Mouse (Mus musculus) layer of hippocampus, postnatal 25 days (tissue): ENCODE measurements around the gene Slc45a1. TPM values are rescaled to one million over a fixed set of nuclear protein-coding genes. Genes with fewer than 3 reads are reported as not detected.

ENCODE experiments used
- DNase-seq, 2 experiments: peaks; one replicate each; pipeline ENCODE4 v3.0.0; 2022; ENCODE audit warnings: mixed read lengths in 2 of 2, low spot score in 1 of 2; ENCODE audit errors: extremely low spot score in 1 of 2
- total RNA-seq, 2 experiments: library from RNA; stranded (reverse); gene quantifications; 2 replicates each; pipeline ENCODE4 v1.2.3; 2021

Slc45a1 gene
- 10 to 100 TPM; 35.6 to 39.5 TPM for total RNA-seq

DNA sequence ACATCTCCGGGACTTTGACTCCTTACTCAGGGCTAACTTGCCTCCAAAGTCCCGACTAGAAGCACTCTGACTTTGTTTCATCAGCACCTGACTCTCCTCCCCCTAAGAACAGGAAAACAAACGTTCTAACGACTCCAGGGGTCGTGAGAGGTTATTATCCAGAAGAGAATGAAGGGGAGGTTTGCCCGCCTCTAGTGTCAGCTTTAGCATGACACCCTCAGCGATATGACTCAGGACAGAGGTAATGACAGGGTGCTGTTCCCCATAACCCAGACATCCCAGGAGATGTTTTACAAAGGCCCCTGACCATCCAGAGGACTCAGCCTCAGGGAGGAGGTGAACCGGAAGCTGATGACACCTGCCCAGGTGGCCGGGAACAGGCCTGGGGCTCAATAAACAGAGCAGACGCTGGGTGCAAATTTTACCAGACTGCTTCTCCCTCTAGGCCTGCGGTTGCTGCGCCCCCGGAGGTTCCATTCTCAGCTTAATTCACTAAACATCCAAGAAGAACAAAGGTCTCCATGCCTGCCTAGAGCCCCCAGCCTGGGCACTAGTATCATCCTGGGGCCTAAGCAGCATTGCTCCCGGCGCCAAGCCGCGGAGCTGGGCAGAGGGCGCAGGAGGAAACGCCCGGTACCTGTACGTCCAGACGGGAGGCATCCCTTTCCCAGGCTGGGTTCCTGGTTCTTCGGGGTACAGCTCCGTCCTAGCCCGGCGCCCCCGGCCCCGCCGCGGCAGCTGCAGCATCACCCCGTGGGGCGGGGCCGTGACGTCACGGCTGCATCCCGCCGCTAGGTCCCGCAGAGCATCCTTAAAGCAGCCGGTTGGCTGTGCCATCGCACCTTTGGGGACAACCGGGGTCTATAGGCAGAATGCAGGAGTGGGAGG lies at the start of gene Slc45a1:
Gene Slc45a1, minus strand, starts transcription at position 785 of the 888 bp plus-strand sequence.
- DNase-seq = peak; percentile 39 to 47

DNA sequence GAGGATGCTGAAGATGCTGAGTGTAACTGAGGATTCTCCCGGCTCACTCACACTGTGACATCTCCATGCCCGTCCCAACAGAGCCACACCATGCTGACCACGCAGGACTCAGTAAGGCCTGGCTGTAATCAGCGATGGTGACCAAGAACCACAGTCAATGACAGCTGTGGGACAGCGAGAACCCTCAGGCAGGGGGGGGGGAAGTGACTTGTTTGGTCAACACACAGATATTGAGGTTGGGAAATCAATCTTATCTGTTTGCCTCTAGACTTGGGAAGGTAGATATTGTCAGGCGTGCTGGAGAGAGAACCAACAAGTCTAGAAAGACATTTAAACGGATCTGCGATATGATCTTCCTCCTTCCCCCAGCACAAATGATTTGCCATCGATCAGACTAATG lies 48.9 kb upstream of the Slc45a1 start:
- no peak for DNase-seq

DNA sequence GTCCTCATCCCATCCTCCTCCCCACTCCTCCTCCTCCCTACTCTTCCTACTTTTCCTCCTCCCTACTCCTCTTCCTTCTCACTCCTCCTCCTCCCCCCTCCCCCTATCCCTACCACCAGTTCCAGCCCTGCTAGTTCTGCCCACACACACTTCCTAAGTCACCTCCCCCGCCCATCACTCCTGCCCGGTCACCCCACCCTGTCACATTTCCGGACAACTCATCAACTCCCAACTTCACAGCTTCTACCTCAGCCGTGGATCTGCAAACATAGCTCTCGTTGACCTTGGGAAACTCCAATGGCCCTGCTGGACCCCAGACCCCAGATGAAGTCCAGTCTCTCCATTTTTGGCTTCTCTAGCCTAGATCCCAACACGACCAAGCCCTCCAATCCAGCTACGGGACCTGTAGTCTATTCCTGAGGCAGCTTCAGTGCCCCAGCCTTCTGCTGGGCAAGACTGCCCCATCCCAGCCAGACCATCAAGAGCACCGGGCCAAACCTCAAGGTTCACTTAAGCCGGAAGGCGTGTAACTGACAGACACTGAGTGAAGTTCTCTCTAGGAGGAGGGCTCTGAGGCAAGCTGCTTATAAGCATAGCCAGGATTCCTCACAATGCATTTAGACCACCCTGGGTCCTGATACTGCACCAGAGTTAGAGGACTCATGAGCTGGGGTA lies 42.6 kb upstream of the Slc45a1 start:
- DNase-seq = no peak

- no peak for DNase-seq
These were observed 41.0 kb upstream of the Slc45a1 start for GRCm38 (mm10) chr4:150692861-150693403.

- DNase-seq = no peak
These were observed 38.8 kb upstream of the Slc45a1 start for GRCm38 (mm10) chr4:150690759-150691158.

- DNase-seq = no peak
These were observed 37.6 kb upstream of the Slc45a1 start for GRCm38 (mm10) chr4:150689553-150689952.

- DNase-seq = no peak
These were observed 35.3 kb upstream of the Slc45a1 start for GRCm38 (mm10) chr4:150687126-150687753.

DNA sequence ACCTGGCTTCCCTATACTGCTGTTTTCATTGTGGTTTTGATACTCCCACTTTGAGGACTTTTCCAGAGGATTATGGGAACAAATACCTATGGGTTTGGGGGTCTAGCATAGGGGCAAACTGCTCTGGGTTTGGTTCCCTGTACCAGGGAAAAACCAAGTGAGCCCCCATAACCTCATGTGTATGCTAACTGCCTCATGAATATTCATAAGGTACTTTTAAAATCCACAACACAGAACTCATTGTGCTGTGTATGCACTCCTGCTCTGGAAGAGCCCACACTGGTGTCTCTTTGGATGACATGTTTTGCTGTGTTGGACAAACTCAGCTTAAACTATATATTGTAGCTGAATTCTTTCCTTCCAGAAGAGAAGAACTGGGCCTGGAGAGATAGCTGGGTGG lies 34.6 kb upstream of the Slc45a1 start:
- no peak for DNase-seq

DNA sequence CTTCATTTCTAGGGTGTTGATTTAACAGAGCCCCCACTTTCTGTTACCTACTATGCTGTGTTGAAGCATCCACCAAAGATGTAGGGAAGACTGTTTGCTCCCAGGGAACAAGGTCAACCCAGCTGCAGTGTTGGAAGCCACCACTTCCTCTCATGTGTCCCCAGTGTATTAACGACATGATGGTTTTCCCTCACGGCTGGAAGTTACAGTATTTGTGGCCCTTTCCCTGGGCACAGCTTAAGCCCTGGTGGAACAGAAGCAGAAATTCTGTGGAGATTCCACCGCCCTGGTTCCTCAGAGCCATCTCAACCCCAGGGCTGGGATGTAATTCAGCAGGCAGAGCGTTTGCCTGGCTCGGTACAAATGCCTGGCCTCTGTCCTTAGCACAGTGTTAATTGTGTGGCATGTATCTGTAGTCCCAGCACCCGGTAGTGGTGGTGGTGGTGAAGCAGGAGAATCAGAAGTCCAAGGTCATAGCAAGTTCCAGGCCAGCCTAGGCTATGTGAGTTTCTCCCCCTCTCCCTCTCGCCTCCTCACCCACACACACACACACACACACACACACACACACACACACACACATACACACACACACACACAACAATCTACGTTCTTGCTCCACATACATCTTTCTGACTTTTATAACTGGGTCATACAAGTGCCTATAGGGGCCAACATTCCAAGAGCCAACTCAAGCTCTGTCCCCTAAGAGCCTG lies 34.0 kb upstream of the Slc45a1 start:
- no peak for DNase-seq

GRCm38 (mm10) chr4:150685043-150685777 lies 33.2 kb upstream of the Slc45a1 start:
- DNase-seq = no peak

- DNase-seq = no peak
These were observed 28.4 kb upstream of the Slc45a1 start for GRCm38 (mm10) chr4:150680373-150680772.

DNA sequence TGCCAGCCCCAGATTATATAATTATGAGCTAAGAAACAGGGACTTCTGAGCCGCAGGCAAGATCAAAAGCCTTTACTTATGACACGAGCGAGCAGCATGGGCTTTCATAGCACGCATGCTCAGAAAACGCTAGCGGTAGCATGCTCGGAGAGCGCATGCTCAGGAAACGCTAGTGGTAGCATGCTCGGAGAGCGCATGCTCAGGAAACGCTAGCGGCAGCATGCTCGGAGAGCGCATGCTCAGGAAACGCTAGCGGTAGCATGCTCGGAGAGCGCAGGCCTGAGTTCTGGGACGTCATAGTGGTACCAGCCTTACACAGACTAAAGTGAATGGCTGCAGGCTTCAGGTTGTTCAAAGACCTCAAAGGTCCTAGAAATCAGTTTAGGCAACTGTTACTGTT lies 26.8 kb upstream of the Slc45a1 start:
- DNase-seq = no peak

DNA sequence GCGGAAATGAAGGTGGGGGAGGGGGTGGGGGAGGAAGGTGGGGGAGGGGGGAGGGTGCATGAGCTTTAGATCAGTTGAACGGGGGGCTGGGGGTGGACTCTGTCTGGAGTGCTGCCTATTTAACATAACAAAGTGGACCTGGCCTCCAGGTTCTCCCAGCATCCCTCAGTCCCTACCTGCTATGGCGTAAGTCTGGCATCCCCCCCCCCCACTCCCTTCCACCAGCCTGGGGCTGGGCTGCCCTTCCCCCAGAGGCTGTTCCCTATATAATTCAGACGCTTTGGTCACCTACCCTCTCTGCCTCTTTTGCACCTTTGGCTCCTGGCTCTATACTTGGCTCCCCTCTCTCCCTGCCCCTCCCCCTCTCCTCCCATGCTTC lies 25.9 kb upstream of the Slc45a1 start:
- no peak for DNase-seq

DNA sequence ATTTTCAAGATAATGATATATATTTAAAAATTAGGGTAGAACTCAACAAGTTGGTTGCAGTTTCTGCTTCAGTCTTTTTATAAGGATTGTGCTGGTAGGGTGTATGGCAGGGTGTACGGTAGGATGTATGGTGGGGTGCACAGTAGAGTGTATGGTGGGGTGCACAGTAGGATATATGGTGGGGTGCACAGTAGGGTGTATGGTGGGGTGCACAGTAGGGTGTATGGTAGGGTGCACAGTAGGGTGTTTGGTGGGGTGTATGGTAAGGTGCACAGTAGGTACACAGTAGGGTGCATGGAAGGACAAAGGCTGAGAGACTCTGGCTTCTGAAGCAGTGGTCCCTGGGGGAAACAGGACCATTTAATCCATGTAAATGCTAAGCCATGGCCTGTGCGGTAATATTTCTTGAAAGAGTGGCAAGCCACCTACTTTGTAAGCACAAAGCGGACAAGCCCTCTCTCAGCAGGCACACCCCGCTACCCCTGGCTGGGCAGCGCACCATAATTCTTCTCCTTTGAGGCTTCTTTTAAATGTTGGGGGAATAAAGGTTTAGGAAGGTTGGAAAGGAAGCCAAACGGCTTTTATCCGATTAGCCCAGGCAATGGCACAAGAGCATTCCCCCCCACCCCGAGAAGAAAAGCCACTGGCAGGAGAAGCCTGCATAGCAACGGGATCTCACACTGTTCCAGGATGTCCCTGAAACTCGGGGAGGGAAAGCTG lies 25.3 kb upstream of the Slc45a1 start:
- no peak for DNase-seq

GRCm38 (mm10) chr4:150676029-150676428 lies 24.1 kb upstream of the Slc45a1 start:
- no peak for DNase-seq

- no peak for DNase-seq
These were observed 23.3 kb upstream of the Slc45a1 start for GRCm38 (mm10) chr4:150675274-150675673.

- DNase-seq = no peak
These were observed 13.8 kb upstream of the Slc45a1 start for GRCm38 (mm10) chr4:150665806-150666205.

DNA sequence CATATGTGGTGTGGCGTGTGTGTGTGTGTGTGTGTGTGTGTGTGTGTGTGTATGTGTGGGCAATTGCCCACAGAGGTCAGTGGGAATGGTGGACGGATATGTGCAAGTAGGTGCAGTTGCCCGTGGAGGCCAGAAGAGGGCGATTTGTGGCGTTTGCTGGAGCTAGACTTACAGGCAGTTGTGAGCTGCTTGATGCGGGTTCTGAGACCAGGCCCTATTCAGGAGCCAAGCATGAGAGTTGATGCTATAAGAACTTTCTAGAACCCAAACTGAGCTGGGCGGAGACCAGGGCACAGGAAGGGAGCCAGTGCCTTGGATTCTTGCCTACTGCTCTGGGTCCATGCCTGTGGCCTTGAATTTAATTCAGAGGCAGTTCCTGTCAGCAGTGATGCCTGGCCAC lies 12.8 kb upstream of the Slc45a1 start:
- DNase-seq = no peak

- DNase-seq = peak in 1 of 2 experiments; percentile 54
These were observed 11.2 kb upstream of the Slc45a1 start for GRCm38 (mm10) chr4:150663192-150663591.
